Mouse (Mus musculus) c-Kit-negative CD71-positive TER-119-positive erythroid progenitor cells, embryonic 14.5 days (primary cell): ENCODE results near the gene Bcas1.

Experiments used
- DNase-seq: peaks from one replicate; pipeline ENCODE4 v3.0.0-alpha.2; 2013; ENCODE audit warnings: low read depth, low spot score

Gene Bcas1

DNA sequence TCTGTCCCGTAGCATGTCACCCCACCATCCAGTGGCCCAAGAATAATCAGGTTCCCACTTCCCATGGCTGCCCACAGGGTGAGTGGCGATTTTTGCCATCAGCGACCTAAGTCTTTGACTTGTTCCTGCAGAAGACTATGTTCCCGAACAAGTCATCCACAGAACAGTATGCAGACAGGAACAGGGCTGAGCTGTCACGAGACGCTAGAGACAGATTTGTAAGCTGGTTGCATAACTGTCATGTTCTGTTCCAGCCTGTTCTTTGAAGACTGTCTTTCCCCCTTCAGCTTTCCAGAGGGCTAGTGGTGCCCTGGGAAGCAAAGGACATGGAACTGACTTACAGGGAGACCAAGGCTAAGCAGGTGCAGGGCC is 116.7 kb downstream of the Bcas1 start:
- no peak for DNase-seq

DNA sequence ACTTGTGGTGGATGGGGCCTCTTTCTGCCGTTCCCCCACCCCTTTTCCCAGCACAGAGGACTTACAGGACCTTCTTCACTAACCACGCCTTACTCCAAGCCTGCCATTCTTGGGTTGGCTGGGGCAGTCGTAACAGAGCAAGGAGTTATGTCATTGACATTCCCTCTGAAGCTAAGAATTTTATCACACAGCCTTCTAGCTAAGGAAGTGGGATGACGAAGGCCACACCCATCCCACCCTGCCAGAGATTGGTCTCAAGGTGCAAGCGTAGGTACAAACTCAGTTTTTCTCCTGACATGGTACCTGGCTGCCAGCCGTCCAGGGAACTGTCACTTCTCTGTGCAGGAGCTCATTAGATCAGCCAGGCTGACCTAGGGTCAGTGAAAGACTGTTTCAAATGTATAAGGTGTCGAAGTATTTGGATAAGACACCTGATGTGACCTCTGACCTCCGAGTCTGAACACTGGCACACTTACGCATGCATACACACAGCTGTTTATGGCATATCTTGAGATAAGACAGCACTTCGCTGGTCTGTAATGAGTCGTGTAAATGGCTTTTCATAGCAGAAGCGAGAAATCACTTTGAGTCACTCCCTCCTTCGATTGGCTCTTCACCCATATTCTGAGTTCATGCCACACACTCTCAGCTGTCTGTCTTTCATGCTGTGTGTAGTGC is 117.2 kb downstream of the Bcas1 start:
- no peak for DNase-seq

DNA sequence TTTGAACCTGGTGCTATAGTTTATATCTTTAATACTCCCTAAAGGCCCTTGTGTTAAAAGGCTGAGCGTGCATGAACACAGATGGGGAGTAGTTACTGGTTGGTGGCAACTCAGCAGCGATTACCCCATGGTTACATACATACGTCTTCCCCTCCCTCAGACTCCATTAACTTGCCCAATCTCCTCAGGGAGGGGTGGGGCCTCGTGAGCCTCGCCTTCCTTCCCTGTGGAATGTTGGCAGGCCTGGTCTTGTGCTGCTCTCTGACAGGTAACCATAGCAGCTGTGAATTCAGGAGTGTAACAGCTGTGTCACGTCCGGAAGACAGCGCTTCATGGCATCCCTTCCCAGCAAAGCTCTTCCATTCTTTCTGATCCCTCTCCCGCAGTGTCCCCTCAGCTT is 118.7 kb downstream of the Bcas1 start:
- DNase-seq = no peak

DNA sequence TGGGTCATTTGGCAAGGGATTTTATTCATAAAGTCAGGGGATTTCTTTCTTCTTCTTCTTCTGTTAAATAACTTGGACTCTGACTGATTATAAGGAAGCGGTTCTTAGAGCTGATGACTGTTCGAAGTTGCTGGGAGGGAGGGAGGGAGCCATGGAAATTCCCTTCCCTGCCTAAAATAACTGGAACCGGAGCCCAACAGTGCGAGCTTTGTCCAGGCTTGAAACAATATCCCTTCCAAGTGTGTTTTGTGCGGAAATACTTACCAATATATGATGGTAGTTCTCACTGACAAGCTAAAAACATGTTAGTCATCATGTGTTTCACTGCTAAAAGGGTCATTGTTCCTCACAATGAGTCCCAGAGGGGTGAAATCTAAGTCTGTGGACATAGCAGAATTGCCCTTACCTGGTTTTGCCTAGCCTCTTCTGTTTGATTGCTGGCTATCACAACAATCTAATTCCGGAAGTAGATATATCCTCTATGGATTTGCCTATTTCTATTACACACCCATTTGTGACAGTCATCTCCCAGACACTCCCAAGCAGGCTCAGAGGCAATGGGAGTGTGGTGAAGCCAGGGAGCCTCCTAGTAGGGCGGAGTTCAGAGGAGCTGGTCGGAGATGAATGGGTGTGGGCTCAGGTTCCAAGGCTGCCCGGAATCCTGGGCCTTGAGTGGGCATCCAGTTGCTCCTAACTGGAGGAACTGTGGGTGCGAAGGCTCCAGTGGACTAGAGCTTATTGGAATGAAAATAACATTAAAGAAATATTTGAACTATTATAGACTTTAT is 119.4 kb downstream of the Bcas1 start:
- DNase-seq = no peak

DNA sequence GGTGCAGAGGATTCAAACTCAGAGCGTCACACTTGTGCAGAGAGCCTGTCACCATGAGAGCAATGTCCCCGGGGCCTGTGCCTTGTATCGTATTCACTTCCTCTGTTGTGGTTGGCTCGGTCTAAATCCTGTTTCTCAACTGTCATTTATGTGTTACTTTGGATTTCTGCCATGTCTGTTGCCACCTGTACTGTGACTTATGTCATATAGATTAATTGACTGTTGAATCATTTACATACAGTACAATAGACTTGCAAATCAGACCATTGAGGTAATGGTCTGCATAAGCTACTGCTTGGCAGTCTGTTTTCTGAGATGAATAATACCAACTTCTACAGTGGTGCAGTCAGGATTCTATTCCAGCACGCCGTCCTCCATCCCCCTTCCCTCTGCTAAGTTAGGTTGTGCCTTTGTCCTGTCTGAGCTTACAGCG is 120.0 kb downstream of the Bcas1 start:
- no peak for DNase-seq

DNA sequence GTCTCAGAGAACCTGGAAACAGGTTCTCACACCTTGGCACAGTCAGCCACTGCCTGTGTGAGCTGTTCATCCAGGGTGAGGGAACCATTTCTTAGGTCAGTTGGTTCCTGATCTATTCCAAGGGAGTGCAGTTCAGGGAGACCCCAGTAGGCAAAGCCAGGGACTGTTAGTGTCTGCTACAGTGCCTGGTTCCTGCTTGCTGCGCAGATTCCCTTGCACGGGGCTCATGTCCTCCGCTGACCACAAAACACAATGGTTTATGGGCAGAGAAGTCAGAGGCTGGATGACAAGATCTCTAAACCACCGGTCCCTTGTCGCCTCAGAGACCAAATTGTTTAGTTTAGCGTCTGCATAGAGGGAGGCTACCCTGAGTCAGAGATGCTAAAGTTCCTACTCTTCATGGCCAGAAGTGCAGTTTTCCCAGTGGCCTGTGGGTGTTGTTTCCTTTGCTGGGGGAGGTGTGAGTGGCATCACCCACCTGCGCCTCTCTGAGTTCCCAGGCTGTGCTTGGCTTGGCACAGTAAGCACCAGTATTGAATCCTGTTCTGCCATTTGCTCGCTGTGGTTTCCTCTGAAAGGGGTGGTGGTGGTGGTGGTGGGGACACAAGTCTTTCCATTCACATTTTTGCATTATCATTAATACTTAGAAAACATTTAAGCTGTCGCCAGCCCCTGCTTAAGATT is 120.9 kb downstream of the Bcas1 start:
- DNase-seq = no peak

DNA sequence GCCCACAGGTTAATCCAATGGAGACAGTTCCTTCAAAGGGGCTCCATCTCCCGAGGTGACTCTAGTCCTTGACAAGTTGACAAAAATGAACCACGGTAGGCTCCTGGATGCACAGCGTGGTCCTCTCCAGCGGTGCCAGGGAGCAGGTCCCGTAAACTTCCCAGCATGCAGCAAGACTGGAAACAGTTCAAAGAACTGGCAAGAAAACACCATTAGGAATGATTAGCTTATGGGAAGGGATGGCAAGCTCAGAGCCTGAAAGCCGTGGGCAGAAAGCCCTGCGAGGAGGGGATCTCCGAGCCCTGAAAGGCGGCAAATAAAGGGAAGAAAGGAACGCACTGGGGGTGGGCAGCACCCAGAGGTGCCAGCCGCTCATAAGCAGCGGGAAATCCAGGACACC is 122.9 kb downstream of the Bcas1 start:
- no peak for DNase-seq

DNA sequence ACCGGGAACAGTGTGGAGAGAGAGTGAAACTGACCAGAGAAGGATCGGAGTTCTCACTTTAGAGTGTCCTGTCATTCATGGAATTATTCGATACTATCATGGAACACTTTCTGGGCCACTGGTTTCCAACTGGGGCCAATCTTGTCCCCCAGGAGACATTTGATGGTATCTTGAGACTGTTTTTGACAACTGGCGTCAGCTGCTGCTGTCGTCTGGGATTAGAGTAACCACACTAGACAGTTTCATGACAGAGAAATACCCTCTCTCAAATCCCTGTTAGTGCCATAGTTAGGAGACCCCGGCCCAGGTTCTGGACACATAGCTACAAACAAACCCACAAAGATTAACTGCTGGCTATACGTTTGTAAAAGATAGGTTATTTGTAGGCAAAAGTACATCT is 124.0 kb downstream of the Bcas1 start:
- no peak for DNase-seq

DNA sequence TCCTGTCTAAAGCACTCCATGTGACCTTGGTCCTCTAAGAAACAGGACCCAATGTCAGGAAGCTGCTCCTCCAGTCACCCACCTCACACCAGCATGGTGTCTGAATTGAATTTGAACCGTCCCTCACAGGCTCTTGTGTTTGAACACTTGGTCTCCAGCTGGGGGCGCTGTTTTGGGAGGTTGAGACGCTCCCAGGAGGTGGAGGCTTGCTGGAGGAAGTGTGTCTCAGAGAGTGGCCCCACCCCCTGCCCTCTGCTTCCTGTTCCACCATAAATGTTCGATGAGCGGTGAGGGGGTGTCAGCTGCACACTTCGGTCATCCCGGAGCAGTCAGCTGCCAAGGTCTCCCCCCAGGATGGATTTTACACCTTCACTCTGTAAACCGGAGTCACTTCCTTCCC is 124.8 kb downstream of the Bcas1 start:
- DNase-seq = no peak
